Mouse (Mus musculus) forebrain, embryonic 16.5 days (tissue): ENCODE data around the gene Pax5. TPM values are rescaled to one million over a fixed set of nuclear protein-coding genes. Genes with fewer than 3 reads are reported as not detected.

Experiments used
- ATAC-seq: fragments of 200-750 bp; cut with Nextera tagmentation; 2 replicates; pipeline ENCODE4 v1.8.0; 2017; ENCODE audit warnings: mild to moderate bottlenecking, moderate library complexity
- H3K27ac ChIP-seq: fragments of 300-500 bp; sonication (generic); 2 replicates; pipeline ENCODE4 v1.5.1; 2014; ENCODE audit warnings: low read length, control low read depth
- H3K27me3 ChIP-seq: fragments of 300-500 bp; sonication (generic); replicated peaks from 2 replicates; pipeline ENCODE4 v1.6.1; 2014; ENCODE audit warnings: low read length; ENCODE audit not compliant: control insufficient read depth, insufficient read depth
- H3K36me3 ChIP-seq: fragments of 300-500 bp; sonication (generic); 2 replicates; pipeline ENCODE4 v1.6.1; 2014; ENCODE audit not compliant: control insufficient read depth, insufficient read depth
- H3K4me1 ChIP-seq: fragments of 300-500 bp; sonication (generic); replicated peaks from 2 replicates; pipeline ENCODE4 v1.6.1; 2014; ENCODE audit warnings: low read length; ENCODE audit not compliant: control insufficient read depth, insufficient read depth
- H3K4me2 ChIP-seq: fragments of 300-500 bp; sonication (generic); 2 replicates; pipeline ENCODE4 v1.6.1; 2014; ENCODE audit warnings: mild to moderate bottlenecking, low read length, control low read depth
- H3K4me3 ChIP-seq: fragments of 300-500 bp; sonication (generic); replicated peaks from 2 replicates; pipeline ENCODE4 v1.5.1; 2014; ENCODE audit warnings: mild to moderate bottlenecking, low read length, control low read depth
- H3K9ac ChIP-seq: fragments of 300-500 bp; sonication (generic); replicated peaks from 2 replicates; pipeline ENCODE4 v1.6.1; 2014; ENCODE audit warnings: low read depth, low read length, control low read depth
- H3K9me3 ChIP-seq: fragments of 300-500 bp; sonication (generic); 2 replicates; pipeline ENCODE4 v1.6.1; 2016; ENCODE audit warnings: low read length; ENCODE audit not compliant: control insufficient read depth
- WGBS: fragments of 180-500 bp; shearing (Covaris S2); extraction: QIAGEN DNeasy Blood & Tissue Kit; methylation state at CpG from one replicate; pipeline ENCODE4 v1.1.7; 2014; 5-methylcytosine and 5-hydroxymethylcytosine counted together
- polyA plus RNA-seq: library from polyadenylated mRNA; unstranded; fragments of >200 nt; fragmentation: Nextera tagmentation; extraction: Ambion mirVana; gene quantifications from 2 replicates; pipeline ENCODE4 v1.2.1, GENCODE M21; 2015

The Pax5 gene
- polyA plus RNA-seq, 1 experiment from 2014 or later, result 0.34 TPM

DNA sequence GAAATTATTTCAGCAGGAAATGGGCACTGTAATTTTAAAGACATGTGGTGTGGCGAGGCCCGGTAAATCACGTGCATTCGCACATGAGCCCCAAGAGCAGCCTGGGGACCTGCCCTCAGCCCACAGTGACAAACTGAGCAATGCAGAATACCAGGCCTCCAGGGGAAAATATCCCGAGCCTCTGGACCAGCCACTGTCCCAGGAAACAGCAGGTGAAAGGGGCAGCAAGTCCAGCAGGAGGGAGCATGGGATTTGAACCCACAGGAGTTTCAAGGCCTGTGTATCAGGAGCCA is 86.9 kb downstream of the Pax5 start:
- Histone ChIP-seq H3K36me3 (no peaks in the 10 kb centered on the region), H3K4me2 (no peak overlapping the region), H3K27me3 (no peaks in the 10 kb centered on the region), H3K4me1 (no peaks in the 10 kb centered on the region), H3K4me3 (no peak overlapping the region), H3K9me3 (no peaks in the 10 kb centered on the region), H3K9ac (no peak overlapping the region), H3K27ac (no peak overlapping the region)
- WGBS, result 87% methylated on average over 5 of the region's 5 CpGs
- ATAC-seq, result no peak

- Histone ChIP-seq H3K27me3 (no peaks in the 10 kb centered on the region), H3K36me3 (no peaks in the 10 kb centered on the region), H3K27ac (no peak overlapping the region), H3K4me1 (no peaks in the 10 kb centered on the region), H3K9me3 (no peaks in the 10 kb centered on the region), H3K4me3 (no peak overlapping the region), H3K4me2 (no peak overlapping the region), H3K9ac (no peak overlapping the region)
- no peak for ATAC-seq
- 86% methylated on average over 17 of the region's 17 CpGs for WGBS
These were observed 87.4 kb downstream of the Pax5 start for GRCm38 (mm10) chr4:44622682-44623434.

DNA sequence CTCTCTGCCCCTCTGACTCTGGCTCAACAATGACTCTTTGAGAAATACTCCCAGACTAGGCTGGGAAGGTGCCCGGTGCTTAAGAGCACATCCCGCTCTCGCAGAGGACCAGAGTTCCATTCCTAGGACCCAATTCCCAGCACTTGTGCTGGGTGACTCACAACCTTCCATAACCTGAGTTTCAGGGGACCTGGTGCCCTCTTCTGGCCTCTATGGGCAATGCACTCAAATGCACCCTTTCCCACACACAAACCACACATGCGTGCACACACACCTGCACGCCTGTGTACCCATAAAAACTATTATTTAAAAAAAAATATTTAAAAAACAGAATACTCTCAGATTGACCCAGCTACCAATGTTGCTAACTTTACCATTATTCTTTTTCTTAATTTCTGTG is 90.0 kb downstream of the Pax5 start:
- Histone ChIP-seq H3K4me1 (no peaks in the 10 kb centered on the region), H3K9ac (no peak overlapping the region), H3K27me3 (no peaks in the 10 kb centered on the region), H3K9me3 (no peaks in the 10 kb centered on the region), H3K4me2 (no peak overlapping the region), H3K36me3 (no peaks in the 10 kb centered on the region), H3K27ac (no peak overlapping the region), H3K4me3 (no peak overlapping the region)
- no peak for ATAC-seq
- 98% methylated on average over 5 of the region's 5 CpGs for WGBS

DNA sequence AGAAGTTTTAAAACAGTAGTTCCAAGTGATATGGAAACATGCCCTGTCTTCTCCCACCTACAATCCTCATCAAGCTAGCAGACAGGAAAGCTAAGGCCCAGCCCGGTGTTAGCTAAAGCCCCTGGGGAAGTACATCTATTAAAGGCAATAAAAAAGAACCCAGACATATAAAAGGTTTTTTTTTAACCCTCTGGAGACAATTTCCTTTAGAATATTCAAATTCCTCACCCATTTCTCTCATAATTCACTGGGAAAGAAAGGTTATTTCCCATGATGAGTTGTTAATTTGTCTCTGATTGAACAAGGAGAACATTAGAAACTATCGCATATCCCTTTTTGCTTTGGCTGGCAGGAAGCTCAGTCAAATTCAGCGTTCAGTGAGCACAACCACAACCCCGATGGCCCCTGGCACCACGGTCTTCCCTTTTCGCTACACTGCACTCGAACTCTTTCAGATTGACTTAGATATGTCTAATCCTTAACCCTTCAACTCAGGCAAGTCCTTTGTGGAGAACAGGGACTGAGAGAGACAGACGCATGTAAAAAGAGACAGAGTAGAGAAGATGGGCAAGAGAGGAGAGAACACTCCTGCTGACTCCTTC is 96.1 kb downstream of the Pax5 start:
- Histone ChIP-seq H3K27ac (no peak overlapping the region), H3K9me3 (no peaks in the 10 kb centered on the region), H3K4me3 (no peak overlapping the region), H3K4me1 (no peaks in the 10 kb centered on the region), H3K4me2 (no peak overlapping the region), H3K36me3 (no peaks in the 10 kb centered on the region), H3K27me3 (no peaks in the 10 kb centered on the region), H3K9ac (no peak overlapping the region)
- WGBS, result 89% methylated on average over 8 of the region's 8 CpGs
- ATAC-seq, result no peak

DNA sequence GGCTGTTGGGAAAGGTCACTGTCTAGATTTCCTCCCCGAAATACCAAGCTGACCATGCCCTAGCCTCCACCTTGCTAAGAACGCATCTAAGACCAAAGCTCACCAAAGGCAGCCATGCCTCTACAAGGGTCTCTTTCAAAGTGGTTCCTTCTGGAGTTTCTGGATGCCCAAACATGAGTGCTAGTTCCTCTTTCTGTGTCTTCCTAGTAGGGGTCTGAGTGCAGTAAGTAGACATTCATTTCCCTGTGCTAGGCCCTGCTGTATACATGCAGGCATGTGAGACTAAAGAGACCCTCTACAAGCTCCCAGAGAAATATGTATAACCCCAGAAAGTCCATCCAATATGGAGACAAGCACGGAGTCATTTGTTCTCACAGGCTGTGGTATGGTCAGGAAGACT is 97.9 kb downstream of the Pax5 start:
- Histone ChIP-seq H3K27me3 (no peaks in the 10 kb centered on the region), H3K27ac (no peak overlapping the region), H3K9me3 (no peaks in the 10 kb centered on the region), H3K4me3 (no peak overlapping the region), H3K4me1 (no peaks in the 10 kb centered on the region), H3K9ac (no peak overlapping the region), H3K36me3 (no peaks in the 10 kb centered on the region), H3K4me2 (no peak overlapping the region)
- 92% methylated on average over 3 of the region's 3 CpGs for WGBS
- no peak for ATAC-seq

GRCm38 (mm10) chr4:44605453-44605852 is 104.8 kb downstream of the Pax5 start:
- H3K27ac ChIP-seq, result no peak overlapping the region
- no peaks in the 10 kb centered on the region for H3K36me3 ChIP-seq
- no peaks in the 10 kb centered on the region for H3K9me3 ChIP-seq
- no peak overlapping the region for H3K9ac ChIP-seq
- no peak overlapping the region for H3K4me2 ChIP-seq
- 59% methylated on average over 2 of the region's 2 CpGs for WGBS
- ATAC-seq, result no peak
- H3K4me3 ChIP-seq, result no peak overlapping the region
- H3K27me3 ChIP-seq, result no peaks in the 10 kb centered on the region
- peaks cover 4% of the 10 kb centered on the region; the same call in 1 of the 2 replicates for H3K4me1 ChIP-seq

DNA sequence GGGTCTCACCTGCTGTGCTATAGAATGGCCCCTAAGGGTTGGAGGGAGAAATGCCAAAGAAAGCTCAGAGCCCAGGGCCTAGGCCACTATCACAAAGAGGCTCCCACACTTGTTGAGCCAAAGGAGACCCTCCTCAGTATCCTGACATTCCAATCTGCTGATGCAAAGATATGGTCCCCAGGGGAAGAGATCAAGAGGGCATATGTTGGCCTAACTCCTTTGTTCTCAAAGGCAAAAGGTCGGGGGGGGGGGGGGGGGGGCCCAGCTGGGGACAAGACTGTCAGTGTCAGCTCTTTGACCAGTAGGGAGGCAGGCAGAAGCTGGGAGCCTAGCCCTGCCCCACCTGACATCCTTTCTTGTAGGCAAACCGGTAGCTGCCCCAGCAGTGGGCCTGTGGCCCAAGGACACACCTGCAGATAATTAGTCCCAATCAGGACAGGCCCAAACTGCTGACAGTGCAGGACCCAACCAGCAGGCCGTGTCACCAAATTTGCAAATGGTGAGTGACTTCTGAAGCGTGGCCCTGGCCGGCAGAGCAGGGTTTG is 108.0 kb downstream of the Pax5 start:
- WGBS, result 11% methylated on average over 4 of the region's 5 CpGs
- no peak overlapping the region for H3K4me2 ChIP-seq
- no peaks in the 10 kb centered on the region for H3K9me3 ChIP-seq
- H3K36me3 ChIP-seq, result no peaks in the 10 kb centered on the region
- H3K27me3 ChIP-seq, result no peaks in the 10 kb centered on the region
- H3K4me3 ChIP-seq, result no peak overlapping the region
- H3K4me1 ChIP-seq, result peaks cover 4% of the 10 kb centered on the region; the same call in 1 of the 2 replicates
- no peak overlapping the region for H3K27ac ChIP-seq
- no peak for ATAC-seq
- no peak overlapping the region for H3K9ac ChIP-seq

- no peaks in the 10 kb centered on the region for H3K9me3 ChIP-seq
- H3K9ac ChIP-seq, result no peak overlapping the region
- H3K27me3 ChIP-seq, result no peaks in the 10 kb centered on the region
- no peak for ATAC-seq
- H3K4me2 ChIP-seq, result no peak overlapping the region
- no peak overlapping the region for H3K27ac ChIP-seq
- 59% methylated on average over 8 of the region's 8 CpGs for WGBS
- no peak overlapping the region for H3K4me3 ChIP-seq
- peaks cover 4% of the 10 kb centered on the region; the same call in 1 of the 2 replicates for H3K4me1 ChIP-seq
- no peaks in the 10 kb centered on the region for H3K36me3 ChIP-seq
These were observed 108.9 kb downstream of the Pax5 start for GRCm38 (mm10) chr4:44601370-44601769.

DNA sequence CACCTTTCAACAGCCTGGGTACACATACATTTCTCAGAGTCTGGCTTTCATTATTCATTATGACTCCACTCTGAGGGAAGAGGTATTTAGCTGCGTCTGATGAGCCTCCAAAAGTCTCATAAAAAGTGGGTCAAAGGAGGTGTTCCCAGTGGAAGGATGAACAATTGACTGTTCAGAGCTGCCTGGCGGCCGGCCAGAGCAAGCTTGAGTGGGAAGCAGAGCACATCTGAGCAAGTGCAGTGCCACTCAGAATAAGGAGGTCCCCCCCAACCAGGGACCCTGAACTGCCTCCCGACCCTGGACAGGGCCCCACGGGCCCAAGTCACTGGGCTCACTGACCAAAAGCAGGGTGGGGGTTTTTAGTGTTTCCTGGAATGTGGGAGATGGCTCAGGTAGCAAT is 109.4 kb downstream of the Pax5 start:
- no peak for ATAC-seq
- H3K4me1 ChIP-seq, result peaks cover 4% of the 10 kb centered on the region; the same call in 1 of the 2 replicates
- H3K36me3 ChIP-seq, result no peaks in the 10 kb centered on the region
- H3K9me3 ChIP-seq, result no peaks in the 10 kb centered on the region
- H3K4me2 ChIP-seq, result no peak overlapping the region
- no peak overlapping the region for H3K4me3 ChIP-seq
- WGBS, result 19% methylated on average over 5 of the region's 5 CpGs
- H3K27me3 ChIP-seq, result no peaks in the 10 kb centered on the region
- H3K27ac ChIP-seq, result no peak overlapping the region
- H3K9ac ChIP-seq, result no peak overlapping the region
